Mouse (Mus musculus) hindbrain, embryonic 16.5 days (tissue): ENCODE results near the gene 1700001K19Rik. TPM values are rescaled to one million over a fixed set of nuclear protein-coding genes. Genes with fewer than 3 reads are reported as not detected.

Experiments used
- ATAC-seq: fragments of 200-750 bp; cut with Nextera tagmentation; 2 replicates; pipeline ENCODE4 v1.8.0; 2017; ENCODE audit warnings: moderate TSS enrichment, moderate library complexity
- H3K27ac ChIP-seq: fragments of 300-500 bp; sonication (generic); 2 replicates; pipeline ENCODE4 v1.5.1; 2014; ENCODE audit warnings: low read depth, mild to moderate bottlenecking, control low read depth, low read length, moderate library complexity
- H3K27me3 ChIP-seq: fragments of 300-500 bp; sonication (generic); replicated peaks from 2 replicates; pipeline ENCODE4 v1.6.1; 2014; ENCODE audit warnings: low read length; ENCODE audit not compliant: control insufficient read depth, insufficient read depth
- H3K36me3 ChIP-seq: fragments of 300-500 bp; sonication (generic); 2 replicates; pipeline ENCODE4 v1.6.1; 2014; ENCODE audit warnings: mild to moderate bottlenecking, low read length, moderate library complexity, mixed read lengths; ENCODE audit not compliant: control insufficient read depth, insufficient read depth
- H3K4me1 ChIP-seq: fragments of 300-500 bp; sonication (generic); 2 replicates; pipeline ENCODE4 v1.6.1; 2014; ENCODE audit warnings: low read depth, low read length; ENCODE audit not compliant: control insufficient read depth, insufficient read depth
- H3K4me2 ChIP-seq: fragments of 300-500 bp; sonication (generic); 2 replicates; pipeline ENCODE4 v1.6.1; 2014; ENCODE audit warnings: mild to moderate bottlenecking, low read length, control low read depth, moderate library complexity
- H3K4me3 ChIP-seq: fragments of 300-500 bp; sonication (generic); 2 replicates; pipeline ENCODE4 v1.5.1; 2014; ENCODE audit warnings: mild to moderate bottlenecking, low read length, control low read depth, moderate library complexity
- H3K9ac ChIP-seq: fragments of 300-500 bp; sonication (generic); 2 replicates; pipeline ENCODE4 v1.6.1; 2014; ENCODE audit warnings: low read depth, mild to moderate bottlenecking, control low read depth, low read length, moderate library complexity
- H3K9me3 ChIP-seq: fragments of 300-500 bp; sonication (generic); 2 replicates; pipeline ENCODE4 v1.6.1; 2014; ENCODE audit warnings: mild to moderate bottlenecking, low read length, moderate library complexity; ENCODE audit not compliant: control insufficient read depth
- WGBS: fragments of 180-500 bp; shearing (Covaris S2); extraction: QIAGEN DNeasy Blood & Tissue Kit; methylation state at CpG from one replicate; pipeline ENCODE4 v1.1.7; 2014; 5-methylcytosine and 5-hydroxymethylcytosine counted together
- microRNA-seq: library from miRNA; unstranded; fragments of <30 nt; microRNA quantifications from one replicate; pipeline ENCODE4, GENCODE M21; 2017
- polyA plus RNA-seq: library from polyadenylated mRNA; unstranded; fragments of >200 nt; fragmentation: Nextera tagmentation; extraction: Ambion mirVana; gene quantifications from 2 replicates; pipeline ENCODE4 v1.2.1, GENCODE M21; 2015

The 1700001K19Rik gene
- polyA plus RNA-seq, 1 experiment from 2014 or later = 0.16 TPM

GRCm38 (mm10) chr12:110637507-110638114, 44.8 kb downstream of the 1700001K19Rik start:
- Histone ChIP-seq H3K9ac (no peak overlapping the region), H3K4me2 (no peak overlapping the region), H3K4me3 (no peak overlapping the region), H3K4me1 (no peaks in the 10 kb centered on the region), H3K27me3 (no peaks in the 10 kb centered on the region), H3K9me3 (no peaks in the 10 kb centered on the region), H3K27ac (no peak overlapping the region), H3K36me3 (peaks cover 89% of the 10 kb centered on the region)
- no peak for ATAC-seq
- WGBS = 93% methylated on average over 13 of the region's 13 CpGs

- no peak overlapping the region for H3K27ac ChIP-seq
- peaks cover 85% of the 10 kb centered on the region for H3K36me3 ChIP-seq
- no peaks in the 10 kb centered on the region for H3K27me3 ChIP-seq
- H3K9ac ChIP-seq = no peak overlapping the region
- H3K9me3 ChIP-seq = no peaks in the 10 kb centered on the region
- no peak for ATAC-seq
- no peak overlapping the region for H3K4me2 ChIP-seq
- WGBS = 94% methylated on average over 12 of the region's 12 CpGs
- no peaks in the 10 kb centered on the region for H3K4me1 ChIP-seq
- no peak overlapping the region for H3K4me3 ChIP-seq
Measured at GRCm38 (mm10) chr12:110636293-110636692, 46.1 kb downstream of the 1700001K19Rik start.

GRCm38 (mm10) chr12:110630056-110630455, 52.4 kb downstream of the 1700001K19Rik start:
- H3K4me3 ChIP-seq = no peak overlapping the region
- H3K27ac ChIP-seq = no peak overlapping the region
- H3K27me3 ChIP-seq = no peaks in the 10 kb centered on the region
- H3K4me1 ChIP-seq = no peaks in the 10 kb centered on the region
- H3K9ac ChIP-seq = no peak overlapping the region
- H3K36me3 ChIP-seq = peaks cover 89% of the 10 kb centered on the region
- WGBS = 92% methylated on average over 11 of the region's 11 CpGs
- no peak for ATAC-seq
- no peak overlapping the region for H3K4me2 ChIP-seq
- no peaks in the 10 kb centered on the region for H3K9me3 ChIP-seq

Small RNA genes lying within 50 kb of the gene (microRNA-seq; reads per million reads assigned to microRNA genes)
- not detected for gene Gm27299

Other genes starting within 250 kb of the 1700001K19Rik start
- gene Ppp2r5c, start 235.5 kb downstream of the 1700001K19Rik start, polyA plus RNA-seq = 135 and 136 TPM in 2 replicates
- 85.8 and 91.5 TPM in 2 replicates for gene Dync1h1, start 81.2 kb downstream of the 1700001K19Rik start, polyA plus RNA-seq
- gene Hsp90aa1, start 20.1 kb upstream of the 1700001K19Rik start, polyA plus RNA-seq = 1,477 and 1,618 TPM in 2 replicates
- 23.0 TPM in 2 replicates for gene Wdr20, start 55.3 kb upstream of the 1700001K19Rik start, polyA plus RNA-seq
- 13.9 and 16.8 TPM in 2 replicates for gene Mok, start 158.3 kb upstream of the 1700001K19Rik start, polyA plus RNA-seq
- 3.6 and 3.7 TPM in 2 replicates for gene Zfp839, start 167.6 kb upstream of the 1700001K19Rik start, polyA plus RNA-seq
- gene Cinp, start 206.5 kb upstream of the 1700001K19Rik start, polyA plus RNA-seq = 80.9 and 98.1 TPM in 2 replicates
- 5.3 and 7.0 TPM in 2 replicates for gene Tecpr2, start 206.6 kb upstream of the 1700001K19Rik start, polyA plus RNA-seq